Mouse (Mus musculus) brain, embryonic 18.5 days (tissue): ENCODE results near the gene Traf3ip2.

Source experiments
- DNase-seq: peaks from one replicate; pipeline ENCODE4 v3.0.0-alpha.2; 2012; ENCODE audit warnings: low read depth, low spot score

The Traf3ip2 gene

GRCm38 (mm10) chr10:39612633-39612988 is at the start of gene Traf3ip2:
TSS of gene Traf3ip2 (plus strand) at chr10:39612934.
- no peak for DNase-seq

GRCm38 (mm10) chr10:39563552-39564223 is 49.0 kb upstream of the Traf3ip2 start:
- no peak for DNase-seq

- DNase-seq: no peak
Observed at GRCm38 (mm10) chr10:39566901-39567300, 45.8 kb upstream of the Traf3ip2 start.

- DNase-seq: no peak
Observed at GRCm38 (mm10) chr10:39568991-39569390, 43.7 kb upstream of the Traf3ip2 start.

- DNase-seq: no peak
Observed at GRCm38 (mm10) chr10:39571011-39571410, 41.7 kb upstream of the Traf3ip2 start.

- DNase-seq: no peak
Observed at GRCm38 (mm10) chr10:39572050-39572671, 40.6 kb upstream of the Traf3ip2 start.

GRCm38 (mm10) chr10:39572672-39573051 is 40.1 kb upstream of the Traf3ip2 start:
- DNase-seq: no peak

- no peak for DNase-seq
Observed at GRCm38 (mm10) chr10:39576466-39576865, 36.3 kb upstream of the Traf3ip2 start.

- no peak for DNase-seq
Observed at GRCm38 (mm10) chr10:39580477-39580876, 32.3 kb upstream of the Traf3ip2 start.

GRCm38 (mm10) chr10:39582385-39582784 is 30.3 kb upstream of the Traf3ip2 start:
- DNase-seq: no peak

GRCm38 (mm10) chr10:39583718-39584117 is 29.0 kb upstream of the Traf3ip2 start:
- no peak for DNase-seq

GRCm38 (mm10) chr10:39587290-39587925 is 25.3 kb upstream of the Traf3ip2 start:
- peak; percentile 34 for DNase-seq

GRCm38 (mm10) chr10:39587973-39588746 is 24.6 kb upstream of the Traf3ip2 start:
- DNase-seq: no peak

GRCm38 (mm10) chr10:39589765-39590546 is 22.8 kb upstream of the Traf3ip2 start:
- no peak for DNase-seq

GRCm38 (mm10) chr10:39590629-39591028 is 22.1 kb upstream of the Traf3ip2 start:
- DNase-seq: no peak

GRCm38 (mm10) chr10:39592501-39592900 is 20.2 kb upstream of the Traf3ip2 start:
- DNase-seq: no peak

GRCm38 (mm10) chr10:39594716-39595115 is 18.0 kb upstream of the Traf3ip2 start:
- no peak for DNase-seq

- no peak for DNase-seq
Observed at GRCm38 (mm10) chr10:39595862-39596261, 16.9 kb upstream of the Traf3ip2 start.

GRCm38 (mm10) chr10:39597116-39597791 is 15.5 kb upstream of the Traf3ip2 start:
- DNase-seq: no peak

GRCm38 (mm10) chr10:39597792-39598183 is 14.9 kb upstream of the Traf3ip2 start:
- DNase-seq: no peak

GRCm38 (mm10) chr10:39599601-39600000 is 13.1 kb upstream of the Traf3ip2 start:
- no peak for DNase-seq
